Mouse (Mus musculus) cerebellum, postnatal 4 days (tissue): ENCODE data around the gene Psma5.

Source experiments
- DNase-seq, 2 experiments: peaks; one replicate each; pipeline ENCODE4 v3.0.0; 2022; ENCODE audit warnings: low spot score in 2 of 2, mixed read lengths in 1 of 2

Psma5 gene

GRCm38 (mm10) chr3:108304747-108305146 is 48.0 kb downstream of the Psma5 start:
- no peak for DNase-seq

GRCm38 (mm10) chr3:108306387-108306786 is 49.7 kb downstream of the Psma5 start:
- DNase-seq, result no peak

- no peak for DNase-seq
Observed at GRCm38 (mm10) chr3:108307485-108307884, 50.8 kb downstream of the Psma5 start.

- DNase-seq, result no peak
Observed at GRCm38 (mm10) chr3:108310921-108311341, 54.2 kb downstream of the Psma5 start.

- DNase-seq, result no peak
Observed at GRCm38 (mm10) chr3:108311688-108312087, 55.0 kb downstream of the Psma5 start.

GRCm38 (mm10) chr3:108312414-108312813 is 55.7 kb downstream of the Psma5 start:
- DNase-seq, result no peak

GRCm38 (mm10) chr3:108313138-108313537 is 56.4 kb downstream of the Psma5 start:
- DNase-seq, result no peak

GRCm38 (mm10) chr3:108314038-108314675 is 57.4 kb downstream of the Psma5 start:
- no peak for DNase-seq

- no peak for DNase-seq
Observed at GRCm38 (mm10) chr3:108318517-108318916, 61.8 kb downstream of the Psma5 start.

GRCm38 (mm10) chr3:108321671-108322070 is 64.9 kb downstream of the Psma5 start:
- no peak for DNase-seq

GRCm38 (mm10) chr3:108322136-108322535 is 65.4 kb downstream of the Psma5 start:
- DNase-seq, result no peak

GRCm38 (mm10) chr3:108322962-108323361 is 66.2 kb downstream of the Psma5 start:
- no peak for DNase-seq

- no peak for DNase-seq
Observed at GRCm38 (mm10) chr3:108324837-108325236, 68.1 kb downstream of the Psma5 start.

GRCm38 (mm10) chr3:108325521-108325920 is 68.8 kb downstream of the Psma5 start:
- no peak for DNase-seq

GRCm38 (mm10) chr3:108327275-108327674 is 70.5 kb downstream of the Psma5 start:
- no peak for DNase-seq

- DNase-seq, result no peak
Observed at GRCm38 (mm10) chr3:108327916-108328315, 71.2 kb downstream of the Psma5 start.

- peak; percentile 28 to 74 for DNase-seq
Observed at GRCm38 (mm10) chr3:108328441-108328841, 71.7 kb downstream of the Psma5 start.
